Mouse (Mus musculus) lung, postnatal 0 days (tissue): Measurements from ENCODE around the gene Ap1b1.

Experiments
- CTCF ChIP-seq: IDR thresholded peaks from 2 replicates; pipeline ENCODE4 v1.5.1; 2016; ENCODE audit warnings: antibody characterized with exemption, mild to moderate bottlenecking
- EP300 ChIP-seq: IDR thresholded peaks from 2 replicates; pipeline ENCODE4 v1.6.1; 2016; ENCODE audit warnings: antibody characterized with exemption, mild to moderate bottlenecking, control low read depth

DNA sequence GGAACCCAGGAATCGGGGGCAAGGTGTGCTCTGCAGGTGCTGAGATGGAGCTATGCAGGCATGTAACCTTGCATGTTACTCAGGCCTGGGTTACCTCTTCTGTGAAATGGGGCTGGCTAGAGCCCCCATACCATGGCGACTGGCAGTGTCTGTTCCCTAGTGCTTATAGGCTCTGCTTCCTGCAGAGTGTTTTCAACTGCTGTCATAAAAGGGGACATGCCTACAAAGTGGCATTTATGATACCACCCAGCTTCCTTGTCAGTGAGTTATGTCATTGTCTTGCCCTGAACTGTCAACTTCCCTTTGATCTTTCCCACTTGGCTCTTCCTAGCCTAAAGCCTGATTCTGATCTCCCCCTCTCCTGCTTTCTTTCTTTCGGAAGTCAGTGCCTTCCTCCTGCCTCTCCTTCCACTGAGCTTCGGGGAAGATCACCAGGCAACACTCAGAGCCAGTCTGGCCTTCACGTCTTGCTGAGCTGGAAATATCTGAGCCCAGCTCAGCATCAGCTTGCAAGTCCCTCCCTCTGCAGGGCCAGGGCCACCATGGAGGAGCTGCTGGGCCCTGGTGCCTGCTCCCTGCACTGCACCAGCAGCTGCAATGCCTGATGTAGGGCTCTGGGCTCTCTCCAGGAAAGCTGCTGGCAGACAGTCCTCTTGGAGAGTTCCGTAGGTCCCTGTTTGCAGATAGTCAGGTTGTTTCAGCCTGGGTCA is 23.4 kb upstream of the Ap1b1 start:
- TF ChIP-seq CTCF (no peak), EP300 (no peak)
